Mouse (Mus musculus) lung, embryonic 14.5 days (tissue): ENCODE results near the gene Ap1m2. TPM values are rescaled to one million over a fixed set of nuclear protein-coding genes. Genes with fewer than 3 reads are reported as not detected.

Experiments used
- ATAC-seq: fragments of 200-750 bp; cut with Nextera tagmentation; 2 replicates; pipeline ENCODE4 v1.8.0; 2017; ENCODE audit warnings: mild to moderate bottlenecking, moderate TSS enrichment, moderate library complexity; ENCODE audit not compliant: insufficient read depth
- DNase-seq: peaks from one replicate; pipeline ENCODE4 v3.0.0-alpha.2; 2015
- H3K27ac ChIP-seq: fragments of 300-500 bp; sonication (generic); 2 replicates; pipeline ENCODE4 v1.5.1; 2014; ENCODE audit warnings: low read depth, mild to moderate bottlenecking, moderate library complexity
- H3K27me3 ChIP-seq: fragments of 300-500 bp; sonication (generic); 2 replicates; pipeline ENCODE4 v1.6.1; 2014; ENCODE audit warnings: low read length, control low read depth; ENCODE audit not compliant: insufficient read depth
- H3K36me3 ChIP-seq: fragments of 300-500 bp; sonication (generic); 2 replicates; pipeline ENCODE4 v1.6.1; 2014; ENCODE audit warnings: control low read depth; ENCODE audit not compliant: insufficient read depth
- H3K4me1 ChIP-seq: fragments of 300-500 bp; sonication (generic); 2 replicates; pipeline ENCODE4 v1.6.1; 2014; ENCODE audit warnings: antibody characterized with exemption, control low read depth; ENCODE audit not compliant: insufficient read depth
- H3K4me2 ChIP-seq: fragments of 300-500 bp; sonication (generic); 2 replicates; pipeline ENCODE4 v1.6.1; 2014; ENCODE audit warnings: mild to moderate bottlenecking
- H3K4me3 ChIP-seq: fragments of 300-500 bp; sonication (generic); 2 replicates; pipeline ENCODE4 v1.5.1; 2014; ENCODE audit warnings: low read depth, low read length
- H3K9ac ChIP-seq: fragments of 300-500 bp; sonication (generic); 2 replicates; pipeline ENCODE4 v1.6.1; 2014
- H3K9me3 ChIP-seq: fragments of 300-500 bp; sonication (generic); 2 replicates; pipeline ENCODE4 v1.6.1; 2016; ENCODE audit warnings: low read depth, low read length, control low read depth
- CTCF ChIP-seq: IDR thresholded peaks from 2 replicates; pipeline ENCODE4 v1.5.1; 2016; ENCODE audit warnings: antibody characterized with exemption, low read depth
- WGBS: fragments of 180-500 bp; shearing (Covaris S2); extraction: QIAGEN DNeasy Blood & Tissue Kit; methylation state at CpG from one replicate; pipeline ENCODE4 v1.1.7; 2014; 5-methylcytosine and 5-hydroxymethylcytosine counted together
- polyA plus RNA-seq: library from polyadenylated mRNA; unstranded; fragments of >200 nt; fragmentation: Nextera tagmentation; extraction: Ambion mirVana; gene quantifications from 2 replicates; pipeline ENCODE4 v1.2.1, GENCODE M21; 2014

Gene Ap1m2
- polyA plus RNA-seq, 1 experiment from 2014 or later = 45.7 TPM

DNA sequence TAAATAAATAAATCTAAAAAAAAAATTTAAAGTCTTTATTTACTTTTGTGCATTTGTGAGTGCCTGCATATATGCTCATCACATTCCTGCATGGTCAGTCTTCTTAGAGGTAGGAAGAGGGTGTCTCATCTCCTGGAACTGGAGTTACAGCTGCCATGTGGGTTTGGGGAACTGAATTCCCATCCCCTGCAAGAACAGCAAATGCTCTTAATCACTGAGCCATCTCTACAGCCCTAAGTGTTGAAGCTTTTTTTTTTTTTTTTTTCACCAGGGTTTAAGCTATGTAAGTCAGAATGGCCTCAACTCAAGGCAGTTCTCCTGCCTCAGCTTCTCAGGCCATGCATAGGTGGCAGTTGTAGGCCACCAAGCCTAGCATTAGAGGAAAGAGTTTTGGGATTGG is 22.6 kb upstream of the Ap1m2 start:
- H3K4me3 ChIP-seq = no peak overlapping the region
- H3K4me2 ChIP-seq = no peak overlapping the region
- DNase-seq = no peak
- no peaks in the 10 kb centered on the region for H3K27me3 ChIP-seq
- no peaks in the 10 kb centered on the region for H3K36me3 ChIP-seq
- no peak overlapping the region for H3K9ac ChIP-seq
- TF ChIP-seq CTCF = no peak
- H3K9me3 ChIP-seq = no peaks in the 10 kb centered on the region
- H3K27ac ChIP-seq = no peak overlapping the region
- H3K4me1 ChIP-seq = peaks cover 8% of the 10 kb centered on the region
- no peak for ATAC-seq

DNA sequence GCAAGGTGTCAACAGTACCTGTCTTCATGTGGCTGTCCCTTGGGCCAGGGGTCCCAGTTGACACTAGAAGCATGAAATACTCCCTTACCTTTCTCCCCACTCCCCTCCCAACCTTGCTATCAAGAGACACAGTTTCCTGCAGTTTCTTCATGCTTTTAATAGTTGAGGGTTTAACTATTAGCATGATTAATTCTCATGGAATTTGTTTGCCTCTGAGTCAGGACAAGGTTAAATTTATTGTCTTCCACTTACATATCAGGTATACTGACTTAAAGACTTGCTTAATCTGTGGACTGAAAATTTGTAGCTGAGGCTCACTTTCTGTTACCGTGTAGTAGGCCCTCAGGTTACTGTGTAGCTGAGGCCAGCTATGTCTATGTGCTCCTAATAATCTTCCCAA is 21.4 kb upstream of the Ap1m2 start:
- Histone ChIP-seq H3K9me3 (no peaks in the 10 kb centered on the region), H3K27ac (peak overlapping the region; percentile 86), H3K9ac (no peak overlapping the region), H3K36me3 (no peaks in the 10 kb centered on the region), H3K4me2 (no peak overlapping the region), H3K4me1 (peaks cover 9% of the 10 kb centered on the region), H3K27me3 (no peaks in the 10 kb centered on the region), H3K4me3 (no peak overlapping the region)
- ATAC-seq (no peak), DNase-seq (no peak)
- WGBS = 82% methylated on average over 1 of the region's 1 CpGs
- no peak for TF ChIP-seq CTCF

DNA sequence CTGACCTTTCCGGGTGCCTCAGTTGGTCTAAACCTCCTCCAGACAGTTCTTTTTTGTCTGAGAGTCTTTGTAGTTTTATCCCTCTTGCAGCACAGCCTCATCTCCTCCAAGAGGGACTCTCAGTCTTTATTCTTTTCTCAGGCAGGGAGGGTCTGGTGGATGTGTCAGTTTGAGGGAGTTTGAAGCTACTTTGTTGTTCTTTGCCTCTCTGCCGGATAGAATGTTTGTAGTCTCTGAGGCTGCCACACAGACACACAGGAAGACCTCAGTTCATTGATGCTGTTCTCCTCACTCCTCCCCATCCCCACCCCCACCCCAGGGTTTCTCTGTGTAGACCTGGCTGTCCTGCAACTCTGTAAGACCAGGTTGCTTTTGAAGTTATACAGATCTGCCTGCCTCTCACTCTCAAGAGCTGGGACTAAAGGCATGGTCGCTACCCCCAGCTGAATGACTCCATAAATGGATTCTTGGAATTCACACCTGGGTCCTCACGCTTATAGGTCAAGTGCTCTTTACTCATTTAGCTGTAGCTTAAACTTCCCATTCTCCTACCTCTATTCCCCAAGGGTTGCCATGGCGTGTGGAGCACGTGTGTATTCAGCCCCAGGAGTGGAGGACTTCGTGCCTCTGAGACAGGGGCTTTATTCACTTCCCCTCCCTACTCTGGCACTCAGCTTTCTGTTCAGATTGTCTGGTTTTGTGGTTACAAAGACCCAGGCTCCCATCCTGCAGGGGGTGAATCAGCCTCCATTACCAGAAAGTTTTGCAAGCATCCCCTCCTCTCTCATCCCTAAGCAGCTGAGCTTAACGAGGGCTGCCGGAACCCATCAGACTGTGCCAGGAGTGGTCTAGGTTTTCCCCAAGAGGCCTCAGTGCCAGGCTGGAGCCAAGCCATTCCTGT is 20.3 kb upstream of the Ap1m2 start:
- peak; percentile 63 for DNase-seq
- Histone ChIP-seq H3K9me3 (no peaks in the 10 kb centered on the region), H3K36me3 (no peaks in the 10 kb centered on the region), H3K4me3 (no peak overlapping the region), H3K27me3 (no peaks in the 10 kb centered on the region), H3K4me2 (no peak overlapping the region), H3K9ac (no peak overlapping the region), H3K27ac (peak overlapping the region; percentile 86), H3K4me1 (peaks cover 9% of the 10 kb centered on the region)
- peak; percentile 77 for ATAC-seq
- no peak for TF ChIP-seq CTCF
- 35% methylated on average over 9 of the region's 9 CpGs for WGBS

DNA sequence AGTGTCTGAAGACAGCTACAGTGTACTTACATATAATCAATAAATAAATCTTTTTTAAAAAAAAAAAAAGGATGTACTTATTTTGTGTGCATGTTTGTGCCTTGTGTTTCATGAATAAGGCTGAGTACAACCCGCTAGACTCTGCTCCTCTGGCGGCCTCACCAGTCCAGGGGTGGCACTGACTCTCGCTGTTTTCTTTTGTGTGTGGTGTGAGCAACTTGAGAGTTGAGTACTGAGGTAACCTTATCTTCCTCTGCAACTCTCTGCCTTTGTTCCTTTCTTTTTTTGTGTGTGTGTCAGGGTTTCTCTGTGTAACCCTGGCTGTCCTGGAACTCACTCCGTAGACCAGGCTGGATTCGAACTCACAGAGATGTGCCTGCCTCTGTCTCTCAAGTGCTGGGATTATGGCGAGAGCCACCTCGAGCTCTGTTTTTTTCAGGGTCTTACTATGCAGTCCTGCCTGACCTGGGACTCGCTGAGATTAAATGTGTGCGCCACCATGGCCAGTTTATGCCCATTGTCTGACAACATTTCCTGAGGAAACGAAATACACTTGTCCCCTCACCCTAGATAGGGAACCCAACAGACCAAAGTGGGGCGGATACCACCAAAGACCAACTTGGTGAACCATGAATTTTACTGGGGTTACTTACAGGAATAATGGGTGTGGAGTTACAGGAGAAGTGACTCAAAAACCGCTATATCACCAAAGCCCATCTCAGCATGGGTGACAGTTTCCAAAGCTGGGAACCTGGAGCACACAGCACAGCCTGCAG is 19.4 kb upstream of the Ap1m2 start:
- H3K27me3 ChIP-seq = no peaks in the 10 kb centered on the region
- H3K4me1 ChIP-seq = peaks cover 9% of the 10 kb centered on the region
- TF ChIP-seq CTCF = no peak
- ATAC-seq = no peak
- no peak overlapping the region for H3K9ac ChIP-seq
- peak overlapping the region; percentile 86 for H3K27ac ChIP-seq
- whole genome bisulfite sequencing = 80% methylated on average over 12 of the region's 12 CpGs
- no peak overlapping the region for H3K4me3 ChIP-seq
- H3K4me2 ChIP-seq = no peak overlapping the region
- DNase-seq = no peak
- H3K9me3 ChIP-seq = no peaks in the 10 kb centered on the region
- H3K36me3 ChIP-seq = no peaks in the 10 kb centered on the region

DNA sequence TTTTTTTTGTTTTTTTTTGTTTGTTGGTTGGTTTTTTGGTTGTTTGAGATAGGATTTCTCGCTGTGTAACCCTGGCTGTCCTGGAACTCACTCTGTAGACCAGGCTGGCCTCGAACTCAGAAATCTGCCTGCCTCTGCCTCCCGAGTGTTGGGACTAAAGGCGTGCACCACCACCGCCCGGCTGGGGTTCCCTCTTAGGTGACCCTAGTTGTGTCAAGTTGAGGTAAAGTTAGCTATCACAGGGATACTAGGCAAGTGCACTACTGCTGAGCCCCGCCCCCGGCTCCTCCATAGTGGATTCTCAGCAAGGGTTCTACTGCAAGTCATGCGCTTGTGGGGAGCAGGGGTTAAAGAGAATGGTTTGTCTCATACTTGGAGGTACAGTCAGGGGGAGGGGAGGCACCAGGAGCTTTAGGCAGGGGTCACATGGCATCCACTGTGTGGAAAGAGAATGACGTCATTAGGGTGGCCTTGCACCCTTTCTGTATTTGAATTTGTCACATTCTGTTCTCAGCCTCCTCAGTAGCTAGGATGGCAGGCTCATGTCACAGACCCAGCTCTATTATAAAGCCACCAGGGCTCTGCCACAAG is 17.7 kb upstream of the Ap1m2 start:
- no peak for DNase-seq
- no peak for ATAC-seq
- Histone ChIP-seq H3K9ac (no peak overlapping the region), H3K9me3 (no peaks in the 10 kb centered on the region), H3K4me3 (no peak overlapping the region), H3K4me2 (no peak overlapping the region), H3K27me3 (no peaks in the 10 kb centered on the region), H3K36me3 (0 out of 2 replicates have a peak, but pooled peaks cover 2% of the 10 kb centered on the region), H3K27ac (peak overlapping the region; percentile 46), H3K4me1 (peaks cover 9% of the 10 kb centered on the region)
- 85% methylated on average over 10 of the region's 10 CpGs for WGBS
- TF ChIP-seq CTCF = no peak

DNA sequence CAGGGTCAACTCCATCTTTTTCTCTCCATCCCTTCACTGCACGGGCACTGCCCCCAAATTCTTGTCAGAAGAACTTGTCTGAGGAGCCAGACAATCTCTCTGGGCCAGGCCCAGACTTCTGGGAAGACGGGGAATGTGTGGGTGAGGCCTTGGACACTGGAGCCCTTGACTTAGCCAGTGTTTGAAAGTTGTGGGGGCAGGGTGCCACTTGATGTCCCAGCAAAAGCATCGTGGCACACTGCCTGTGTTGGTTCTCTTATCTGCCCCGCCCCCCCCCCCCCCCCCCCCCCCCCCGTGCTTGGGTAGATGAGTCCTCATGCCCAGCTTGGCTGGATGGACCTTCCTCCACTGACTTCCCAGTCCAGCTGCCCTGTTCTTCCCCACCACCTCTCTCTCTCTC is 16.9 kb upstream of the Ap1m2 start:
- 19% methylated on average over 3 of the region's 5 CpGs for WGBS

DNA sequence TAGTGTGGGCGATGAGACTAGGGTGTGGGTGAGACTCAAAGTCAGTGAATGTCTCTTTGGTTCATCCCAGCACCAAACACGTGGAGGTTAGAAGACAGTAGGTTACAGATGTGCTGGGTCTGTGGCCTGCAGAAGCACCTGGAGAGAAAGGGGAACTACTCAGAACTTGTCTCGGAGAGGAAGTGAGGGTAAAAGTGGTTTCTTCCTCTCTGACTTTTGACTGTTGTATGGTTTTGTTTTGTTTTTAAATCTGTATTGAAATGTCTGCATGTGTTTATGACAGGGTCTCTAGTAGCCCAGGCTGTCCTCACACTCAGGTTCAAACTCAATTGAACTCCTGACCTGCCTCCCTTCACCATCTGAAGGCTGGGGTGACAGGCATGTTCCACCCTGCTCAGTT is 15.9 kb upstream of the Ap1m2 start:
- Histone ChIP-seq H3K27ac (no peak overlapping the region), H3K27me3 (no peaks in the 10 kb centered on the region), H3K4me2 (no peak overlapping the region), H3K36me3 (0 out of 2 replicates have a peak, but pooled peaks cover 5% of the 10 kb centered on the region), H3K9ac (no peak overlapping the region), H3K4me1 (peaks cover 4% of the 10 kb centered on the region; the same call in 1 of the 2 replicates), H3K4me3 (no peak overlapping the region), H3K9me3 (no peaks in the 10 kb centered on the region)
- ATAC-seq (no peak), DNase-seq (no peak)
- WGBS = 75% methylated on average over 3 of the region's 3 CpGs
- TF ChIP-seq CTCF = no peak

More for the DNA sequence above, 16.9 kb upstream of the Ap1m2 start:
- no peak for TF ChIP-seq CTCF
- Histone ChIP-seq H3K9ac (no peak overlapping the region), H3K27ac (no peak overlapping the region), H3K4me3 (no peak overlapping the region), H3K36me3 (0 out of 2 replicates have a peak, but pooled peaks cover 5% of the 10 kb centered on the region), H3K4me1 (peaks cover 9% of the 10 kb centered on the region), H3K27me3 (no peaks in the 10 kb centered on the region), H3K4me2 (no peak overlapping the region), H3K9me3 (no peaks in the 10 kb centered on the region)
- no peak for ATAC-seq
- peak; percentile 68 for DNase-seq
